Mouse (Mus musculus): Measurements from ENCODE around the gene Usp16.

DNA sequence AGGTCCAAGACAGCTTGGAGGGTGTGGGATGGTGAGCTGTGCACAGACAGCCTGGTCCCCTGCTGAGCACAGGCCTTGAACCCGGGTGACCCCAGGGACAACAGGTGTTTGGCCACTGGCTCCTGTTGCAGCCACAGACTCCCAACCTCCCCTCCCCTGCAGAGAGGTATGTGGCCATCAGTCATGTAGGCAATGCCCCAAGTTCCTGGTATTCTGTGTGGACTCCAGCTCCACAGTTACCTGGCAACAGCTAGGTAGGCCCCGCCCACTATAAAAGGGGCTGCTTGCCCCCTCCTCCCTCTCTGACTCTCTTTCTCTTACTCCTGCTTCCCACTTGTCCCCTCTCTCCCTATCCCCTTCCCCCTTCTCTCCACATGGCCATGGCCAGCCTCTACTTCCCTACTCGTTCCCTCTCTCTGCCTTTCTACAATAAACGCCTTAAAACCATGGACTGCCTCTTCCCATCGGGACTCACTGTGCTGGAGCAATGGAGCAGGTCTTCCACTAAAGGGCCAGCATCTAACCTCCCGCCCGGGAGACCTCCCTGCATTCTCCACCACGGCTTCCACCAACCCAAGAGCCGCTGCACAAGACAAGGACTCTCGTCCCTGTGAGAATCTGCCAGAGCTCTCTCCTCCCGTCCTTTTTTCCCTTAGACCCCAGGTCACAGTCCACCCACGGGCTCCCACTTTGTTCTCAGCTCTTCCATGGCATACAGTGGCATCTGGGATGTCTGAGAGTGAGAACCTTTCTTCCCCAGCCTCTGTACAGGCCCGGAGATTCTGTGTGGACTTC is 18.9 kb upstream of the Usp16 start:
- TF ChIP-seq CTCF (IDR thresholded peaks at IDR 0.05; ENCODE audit: extremely low read depth, insufficient read depth, low read length), result no peak
- TF ChIP-seq POLR2A (IDR thresholded peaks at IDR 0.05; ENCODE audit: extremely low read depth, insufficient read depth, low read length), result no peak
